11 mouse cellular contexts compared by ENCODE assay signal in the genomic region with DNA sequence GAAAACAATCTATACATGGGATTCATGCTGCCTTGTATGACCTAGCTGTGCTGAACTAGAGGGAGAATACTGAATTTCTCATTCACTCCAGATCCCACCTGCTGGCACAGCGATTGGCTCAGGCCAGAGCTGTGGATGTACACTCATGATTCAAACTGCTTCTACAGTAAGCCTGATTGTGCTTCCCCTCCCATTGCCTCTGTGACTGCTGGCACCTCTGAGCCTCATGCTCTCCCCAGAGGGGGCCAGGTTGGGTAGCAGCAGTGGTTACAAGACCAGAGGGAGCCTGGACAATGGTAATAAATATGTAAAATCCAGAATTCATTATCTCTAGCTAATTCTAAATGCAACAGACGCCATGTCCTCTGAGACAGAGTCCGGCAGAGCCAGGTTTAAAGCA.
"Had no signal": no experiment of that assay in that cellular context is flagged by ENCODE, and none has a peak within 500 bp of the region (broad histone marks: within the 10 kb centered on the region; RNA-seq: fewer than 3 reads in every experiment).

No protein-coding gene starts in this region.

- H3K36me3 ChIP-seq: intestine, embryonic 15.5 days; limb, embryonic 12.5 days; liver, embryonic 13.5 days had no signal

- ATAC-seq: intestine, embryonic 15.5 days had no signal

- H3K4me3 ChIP-seq: intestine, embryonic 15.5 days; layer of hippocampus, adult 2 months; limb, embryonic 12.5 days; liver, embryonic 13.5 days had no signal

- H3K9ac ChIP-seq: intestine, embryonic 15.5 days; limb, embryonic 12.5 days; liver, embryonic 13.5 days had no signal

- H3K9me3 ChIP-seq: intestine, embryonic 15.5 days; limb, embryonic 12.5 days; liver, embryonic 13.5 days had no signal

- H3K4me2 ChIP-seq: intestine, embryonic 15.5 days; limb, embryonic 12.5 days; liver, embryonic 13.5 days had no signal

- H3K27ac ChIP-seq: intestine, embryonic 15.5 days; layer of hippocampus, adult 2 months; limb, embryonic 12.5 days; liver, embryonic 13.5 days had no signal

- H3K27me3 ChIP-seq: intestine, embryonic 15.5 days; limb, embryonic 12.5 days; liver, embryonic 13.5 days had no signal

- DNase-seq: kidney, adult 18-20 months; kidney, postnatal 10 days; kidney, postnatal 4 days; liver; liver, embryonic 13.5 days; lung, adult 18-20 months; right cerebral cortex, postnatal 14 days; thymus, postnatal 36 days had no signal
